Mouse (Mus musculus): ENCODE results near the gene Ctrb1.

GRCm38 (mm10) chr8:111735791-111736190 lies 45.0 kb upstream of the Ctrb1 start:
- TF ChIP-seq SRF (IDR thresholded peaks at IDR 0.05; ENCODE audit: control insufficient read depth, insufficient read length, low read depth), result no peak
- no peak for TF ChIP-seq CEBPB (IDR thresholded peaks at IDR 0.05; ENCODE audit: insufficient read depth, poor library complexity, severe bottlenecking)
- no peak for TF ChIP-seq TCF12 (IDR thresholded peaks at IDR 0.05; ENCODE audit: insufficient read depth, poor library complexity, severe bottlenecking)
- TF ChIP-seq USF1 (IDR thresholded peaks at IDR 0.05; ENCODE audit: low read depth), result no peak
- TF ChIP-seq POLR2A (IDR thresholded peaks at IDR 0.05; ENCODE audit: insufficient read length, low read depth), result no peak
- TF ChIP-seq REST (IDR thresholded peaks at IDR 0.05; ENCODE audit: insufficient read depth, insufficient read length), result no peak
- TF ChIP-seq MYOG (IDR thresholded peaks at IDR 0.05; ENCODE audit: control insufficient read depth in 1 of 3, insufficient read depth in 1 of 3, insufficient read length in 2 of 3, low read depth in 2 of 3), result no peak
- TF ChIP-seq MYOD1 (IDR thresholded peaks at IDR 0.05; ENCODE audit: control insufficient read depth in 1 of 3, insufficient read length in 2 of 3, low read depth in 2 of 3), result no peak
- no peak for TF ChIP-seq E2F4 (IDR thresholded peaks at IDR 0.05; ENCODE audit: insufficient read depth)
- no peak for TF ChIP-seq MAX (IDR thresholded peaks at IDR 0.05; ENCODE audit: low read depth)
